Mouse (Mus musculus) ES-CJ7 (cell line): Measurements from ENCODE around the gene Lrch1.

Source experiments
- DNase-seq: peaks from one replicate; pipeline ENCODE4 v3.0.0; 2011; ENCODE audit warnings: low read depth, low spot score

Lrch1 gene

DNA sequence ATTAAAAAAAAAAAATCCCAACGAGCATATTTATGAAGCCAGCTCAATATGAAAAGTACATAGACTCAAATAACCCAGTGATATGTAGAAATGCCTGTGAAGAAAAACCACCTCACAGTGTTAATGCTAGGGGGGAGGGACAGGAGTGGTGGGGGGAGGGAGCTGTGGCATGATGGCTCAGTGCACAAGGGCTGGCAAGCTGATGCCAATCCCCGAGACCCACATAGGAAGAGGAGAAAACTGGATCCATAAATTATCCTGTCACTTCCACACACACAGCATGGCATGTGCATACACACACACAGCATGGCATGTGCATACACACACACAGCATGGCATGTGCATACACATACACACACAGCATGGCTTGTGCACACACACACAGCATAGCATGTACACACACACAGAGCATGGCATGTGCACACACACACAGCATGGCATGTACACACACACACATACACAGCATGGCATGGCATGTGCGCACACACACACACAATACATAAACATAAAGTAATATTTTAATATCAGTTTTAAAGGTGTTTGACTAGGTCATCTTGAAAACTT is 54.5 kb downstream of the Lrch1 start:
- no peak for DNase-seq

DNA sequence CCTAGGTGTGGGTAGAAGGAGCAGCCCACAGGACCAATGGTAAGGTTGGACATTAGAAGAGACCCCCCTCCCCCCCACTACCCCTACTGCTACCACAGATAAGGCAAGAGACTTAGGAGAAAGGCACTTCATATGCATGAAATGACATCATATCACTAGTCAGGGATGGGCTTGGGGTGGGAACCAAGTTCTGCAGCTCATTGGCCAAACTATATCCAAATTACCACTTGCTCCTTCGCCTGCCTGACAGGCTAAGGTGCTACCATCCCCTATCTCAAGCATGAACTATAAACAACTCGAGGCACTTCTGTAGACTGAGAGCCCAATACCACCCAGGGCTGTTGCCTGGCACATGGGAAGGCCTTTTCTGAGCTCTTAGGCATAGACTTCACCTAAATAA is 58.4 kb downstream of the Lrch1 start:
- no peak for DNase-seq

DNA sequence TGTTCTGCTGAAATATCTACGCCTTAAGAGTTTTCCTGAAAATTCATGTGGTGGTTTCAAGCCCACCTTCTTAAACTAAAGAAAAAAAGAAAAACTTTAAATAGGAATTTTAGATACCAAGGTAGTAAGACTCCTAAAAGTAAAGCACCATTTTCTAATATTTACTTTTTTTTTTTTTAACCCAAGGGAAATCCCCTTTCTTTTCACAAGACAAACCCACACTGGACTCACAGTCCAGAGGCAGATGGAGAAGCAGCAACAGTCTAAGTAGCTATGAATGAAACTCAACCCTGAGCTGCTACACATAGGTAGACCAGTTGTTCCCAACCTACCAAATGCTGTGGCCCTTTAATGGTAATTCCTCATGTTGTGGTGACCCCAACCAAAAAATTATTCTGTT is 59.6 kb downstream of the Lrch1 start:
- DNase-seq: no peak

DNA sequence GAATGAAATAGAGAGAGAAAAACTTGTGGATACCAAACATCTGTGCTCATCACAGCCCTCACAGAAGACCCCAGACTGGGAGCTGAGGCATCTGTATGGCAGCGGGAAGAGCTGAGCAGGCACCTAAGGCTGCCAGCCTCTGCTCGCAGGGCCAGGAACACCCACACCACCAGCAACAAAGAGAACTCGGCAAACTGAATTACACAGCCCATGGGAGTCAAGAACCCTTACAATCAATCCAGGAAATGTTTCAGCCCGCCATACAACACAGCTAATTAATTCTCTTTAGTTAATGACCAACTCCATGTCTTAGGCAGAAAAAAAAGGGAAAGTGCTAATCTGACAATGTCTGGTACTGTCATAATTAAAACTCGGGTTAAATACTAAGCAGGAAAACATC is 61.2 kb downstream of the Lrch1 start:
- DNase-seq: no peak

DNA sequence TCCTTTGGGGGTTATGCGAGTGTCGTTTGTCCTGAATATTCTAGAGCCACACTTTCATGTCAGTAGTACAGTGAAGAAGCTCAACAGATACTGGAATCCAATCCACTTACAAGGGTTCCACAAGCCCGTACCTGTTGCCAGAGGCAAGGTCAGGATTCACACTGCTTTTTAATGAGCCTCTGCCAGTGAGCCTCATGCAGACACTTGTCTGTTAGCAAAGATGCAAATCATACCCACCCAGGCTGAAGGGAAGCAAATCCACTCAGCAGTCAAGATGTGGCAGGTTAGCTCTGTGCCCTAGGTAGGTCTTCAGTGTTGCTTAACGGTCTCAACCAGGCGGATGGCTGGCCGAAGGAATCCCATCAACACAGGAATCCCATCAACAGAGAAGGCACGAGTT is 62.8 kb downstream of the Lrch1 start:
- DNase-seq: peak; percentile 11

DNA sequence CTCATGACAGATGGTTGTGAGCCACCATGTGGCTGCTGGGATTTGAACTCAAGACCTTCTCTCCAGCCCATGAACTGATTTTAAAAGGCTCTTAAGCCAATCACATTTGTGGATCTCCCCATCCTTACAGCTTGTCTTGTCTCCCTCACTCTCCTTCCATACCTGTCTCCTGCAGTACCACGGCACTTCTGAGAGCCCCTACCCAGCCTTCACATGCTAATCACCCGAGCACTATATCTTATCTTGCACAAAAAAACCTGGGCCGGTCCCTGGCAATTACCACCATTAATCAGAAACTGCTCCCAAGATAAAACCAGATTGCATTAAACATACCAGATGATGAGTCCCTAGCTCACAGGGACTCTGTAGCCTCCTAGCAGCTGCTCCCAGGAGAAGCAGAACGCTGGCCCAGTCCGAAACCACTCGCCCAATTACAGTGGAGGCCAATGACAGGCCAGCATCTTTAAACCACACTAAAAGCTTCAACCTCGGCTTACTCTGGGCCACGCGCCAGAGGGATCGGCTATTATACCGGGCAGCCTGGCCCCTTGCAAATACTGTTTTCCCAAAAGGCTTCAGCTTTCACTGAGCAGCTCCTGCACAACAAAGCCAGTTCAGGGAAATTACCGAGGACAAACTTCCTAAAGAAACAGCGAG is 63.5 kb downstream of the Lrch1 start:
- DNase-seq: no peak

DNA sequence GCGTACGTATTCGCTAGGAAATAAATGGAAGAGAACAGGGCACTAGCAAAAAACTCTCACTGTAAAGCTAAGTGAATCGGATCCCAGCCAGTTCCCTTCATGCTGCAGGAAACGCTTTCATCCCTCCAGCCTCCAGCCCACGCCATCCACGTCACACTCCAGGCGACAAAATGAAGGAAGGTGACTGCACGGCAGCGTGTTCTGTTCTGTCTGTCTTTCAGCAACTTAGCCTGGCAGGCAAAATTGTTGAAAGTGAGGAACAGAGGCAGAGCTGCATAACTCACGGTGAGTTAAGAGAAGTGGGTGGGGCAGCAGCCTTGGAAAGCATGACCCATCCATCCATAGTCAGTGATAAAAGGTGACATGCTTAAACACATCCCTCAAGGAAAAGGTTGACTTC is 64.5 kb downstream of the Lrch1 start:
- no peak for DNase-seq

DNA sequence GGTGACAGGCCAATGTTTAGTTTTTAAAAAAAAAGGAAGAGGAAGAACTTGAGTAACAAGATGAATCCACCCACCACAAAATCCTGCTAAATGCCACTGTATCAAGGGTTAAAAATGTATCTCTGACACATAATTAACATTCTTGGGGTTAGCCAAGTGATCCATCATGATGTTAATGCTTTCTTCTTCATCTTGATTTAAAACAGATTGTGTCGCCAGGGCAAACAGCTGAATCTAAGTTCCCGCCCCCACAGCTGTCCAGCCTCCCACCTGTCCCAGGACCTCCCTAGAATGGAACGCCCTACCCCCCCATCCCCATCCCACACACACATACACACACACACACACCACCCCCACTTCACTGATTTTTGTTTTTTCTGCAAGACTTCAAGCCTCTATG is 64.9 kb downstream of the Lrch1 start:
- no peak for DNase-seq

DNA sequence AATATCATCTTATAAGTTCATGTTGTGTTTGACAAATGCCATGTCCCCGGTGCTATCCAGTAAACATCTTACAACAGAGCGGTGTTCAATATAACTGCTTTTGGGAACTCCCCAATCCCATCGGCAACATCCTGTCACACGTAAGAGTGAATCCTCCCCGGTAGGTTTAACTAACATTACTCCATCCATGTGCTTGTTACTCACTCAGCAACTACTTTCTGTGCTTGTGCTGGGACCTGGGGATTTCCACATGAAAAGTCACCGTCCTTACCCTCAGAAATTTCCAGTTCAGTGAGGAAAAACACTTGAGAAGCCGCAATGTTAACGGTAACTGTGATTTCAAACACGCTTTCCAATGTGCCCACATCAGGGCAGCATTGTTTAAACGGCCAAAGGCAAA is 66.8 kb downstream of the Lrch1 start:
- no peak for DNase-seq

DNA sequence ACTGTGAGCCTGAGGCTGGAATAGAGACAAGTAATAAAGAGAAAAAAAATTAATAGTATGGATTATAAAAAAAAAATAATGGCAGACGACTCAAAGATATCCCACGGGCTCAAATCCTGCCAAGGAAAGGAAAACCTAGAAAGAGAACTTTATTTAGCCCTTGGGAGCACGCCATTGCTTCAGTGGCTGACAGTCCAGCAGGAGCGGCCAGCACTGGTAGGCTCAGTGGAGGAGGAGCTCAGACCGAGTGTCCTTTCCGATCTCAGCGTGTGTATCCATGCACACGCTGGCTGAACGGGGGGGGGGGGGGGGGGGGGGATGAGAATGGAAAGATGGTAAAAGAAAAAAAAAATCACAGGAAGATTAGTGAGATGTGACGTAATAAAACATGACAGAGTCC is 68.2 kb downstream of the Lrch1 start:
- no peak for DNase-seq

DNA sequence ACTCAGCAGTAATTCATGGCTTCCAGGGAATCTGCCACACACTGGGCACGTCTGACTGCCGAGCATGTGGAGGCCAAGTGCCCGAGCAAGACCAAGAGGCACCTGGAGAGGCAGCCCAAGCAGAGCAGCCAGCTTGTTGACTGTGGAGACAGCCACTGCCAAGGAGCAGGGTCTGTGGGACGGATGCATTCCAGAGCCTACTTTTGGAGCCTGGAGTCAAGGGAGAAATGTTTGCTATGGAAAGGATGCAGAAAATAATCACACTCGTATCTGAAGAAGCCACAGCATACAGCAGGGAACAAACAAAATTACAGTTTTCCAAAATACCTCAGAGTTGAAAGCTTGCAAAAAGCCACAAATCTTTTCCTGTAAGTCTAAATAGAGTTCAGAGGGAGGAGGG is 70.4 kb downstream of the Lrch1 start:
- no peak for DNase-seq

DNA sequence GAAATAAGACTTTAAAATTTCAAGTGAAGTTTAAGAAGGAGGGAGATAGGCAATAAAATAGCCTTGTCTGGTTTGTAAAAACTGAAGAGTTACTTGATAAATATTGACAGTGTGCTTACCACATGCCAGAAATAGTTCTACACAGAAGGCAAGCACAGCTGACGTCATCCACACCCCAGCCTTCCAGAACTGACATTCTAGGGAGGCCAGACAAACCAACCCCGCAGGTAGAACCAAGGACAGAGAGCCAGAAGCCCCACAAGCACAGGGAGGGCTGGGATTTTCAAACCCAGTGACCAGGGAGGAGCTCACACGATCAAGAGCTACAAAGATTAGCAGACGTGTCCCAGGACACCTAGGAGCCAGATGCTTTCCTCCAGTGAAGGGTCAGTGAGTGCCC is 76.5 kb downstream of the Lrch1 start:
- no peak for DNase-seq

DNA sequence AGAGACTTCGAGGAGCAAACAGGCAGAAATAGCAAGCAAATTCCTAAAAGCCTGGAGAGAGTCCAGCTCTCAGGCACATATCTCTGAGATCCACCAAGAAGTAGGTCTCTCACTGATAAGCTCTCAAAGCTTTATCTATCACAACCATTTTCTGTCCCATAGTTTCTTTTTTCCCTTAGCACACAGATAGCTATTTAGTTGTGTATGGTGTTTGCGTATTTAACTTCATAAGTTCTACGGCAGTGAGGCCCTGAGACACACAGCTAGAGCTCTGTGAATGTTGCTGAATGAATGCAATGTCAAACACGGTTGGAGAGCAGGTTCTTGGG is 78.8 kb downstream of the Lrch1 start:
- no peak for DNase-seq

DNA sequence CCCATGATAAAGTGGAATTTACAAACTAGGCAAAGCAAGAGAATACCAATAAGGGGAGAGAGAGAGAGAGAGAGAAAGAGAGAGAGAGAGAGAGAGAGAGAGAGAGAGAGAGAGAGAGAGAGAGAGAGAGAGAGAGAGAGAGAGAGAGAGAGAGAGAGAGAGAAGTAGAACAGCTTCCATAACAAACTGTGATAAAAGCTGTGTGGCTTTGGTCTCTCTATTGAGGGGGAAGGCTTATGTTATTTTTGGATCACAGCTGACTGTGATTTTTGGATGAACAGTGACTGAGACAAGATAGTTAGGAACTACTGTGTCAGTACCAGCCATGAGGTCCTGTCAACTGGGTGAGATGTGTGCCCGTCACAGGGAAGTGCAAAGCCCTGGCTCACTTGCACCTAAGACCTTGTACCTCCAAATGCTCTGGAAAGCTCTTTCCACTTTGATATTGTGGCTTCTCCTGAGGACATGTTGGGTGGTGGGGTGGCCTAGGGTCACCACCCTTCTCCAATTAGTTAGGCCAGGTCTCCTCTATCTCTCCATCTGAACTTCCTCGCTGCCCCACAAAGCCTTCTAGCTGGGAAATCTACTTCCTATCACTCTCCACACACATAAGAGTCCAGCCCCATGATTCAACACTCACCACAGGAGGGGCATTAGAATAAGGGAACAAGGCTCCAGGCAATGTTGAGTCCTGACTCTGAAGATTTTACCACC is 79.3 kb downstream of the Lrch1 start:
- no peak for DNase-seq

DNA sequence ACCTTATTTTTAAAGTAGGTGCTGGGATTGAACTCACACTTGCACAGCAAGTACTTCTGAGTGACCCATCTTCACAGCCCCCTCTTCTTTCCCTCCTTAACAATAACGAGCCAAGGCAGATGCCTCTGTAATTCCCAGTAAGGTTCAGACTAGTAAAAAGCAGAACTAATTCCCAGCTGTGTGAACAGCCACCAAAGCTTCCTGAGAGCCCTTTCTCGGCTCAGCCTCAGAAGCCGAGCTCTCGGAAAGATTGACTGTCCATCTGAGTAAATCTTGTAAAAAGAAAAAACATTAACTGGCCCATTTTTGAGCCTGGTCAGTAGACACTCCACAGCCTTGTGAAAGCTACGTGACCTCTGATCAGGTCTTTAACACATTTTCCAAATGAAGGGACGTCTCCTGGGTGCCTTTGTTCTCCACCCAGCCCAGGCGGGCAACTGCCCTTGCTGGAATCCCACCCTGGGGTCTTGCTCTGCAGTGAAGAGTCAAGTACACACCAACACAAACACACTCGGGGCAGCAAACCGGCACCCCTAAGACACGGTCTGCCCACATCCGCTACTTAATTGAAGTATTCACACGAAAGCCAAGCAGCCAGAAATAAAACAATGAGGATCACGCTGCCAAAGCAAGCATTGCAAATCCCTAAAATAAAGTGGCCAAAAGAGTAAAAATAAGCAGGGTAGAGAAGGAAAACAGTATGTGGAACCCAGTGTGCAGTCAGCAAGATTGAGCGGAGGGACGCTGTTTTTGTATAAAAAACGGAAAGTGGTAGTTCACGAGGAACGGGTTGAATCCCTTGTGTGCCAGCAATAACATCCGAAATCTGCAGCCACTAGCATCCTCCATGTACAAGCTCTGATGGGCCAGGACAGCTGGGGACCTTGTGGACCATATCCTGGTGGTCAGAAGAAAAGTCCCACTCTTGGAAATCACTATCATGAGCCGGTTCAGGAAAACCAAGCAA is 80.3 kb downstream of the Lrch1 start:
- no peak for DNase-seq

DNA sequence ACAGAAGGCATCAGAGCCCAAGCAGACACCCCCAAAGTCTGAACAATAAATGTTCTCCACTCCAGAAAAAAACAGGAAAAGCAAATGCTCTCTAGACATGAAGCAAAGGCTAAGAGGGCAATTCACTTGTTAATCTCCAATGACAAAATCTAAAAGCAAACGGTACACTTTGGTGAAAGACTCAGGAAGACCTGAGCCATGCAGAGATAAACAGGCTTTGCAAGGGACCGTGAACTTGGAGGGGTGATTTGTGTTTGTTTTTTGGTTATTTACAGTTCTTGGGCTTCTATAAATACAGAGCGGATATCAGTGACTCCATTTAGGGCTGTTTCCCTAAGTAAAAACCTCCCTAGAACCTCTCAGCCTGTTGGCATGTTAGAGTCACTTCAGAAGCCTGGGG is 81.9 kb downstream of the Lrch1 start:
- DNase-seq: no peak

DNA sequence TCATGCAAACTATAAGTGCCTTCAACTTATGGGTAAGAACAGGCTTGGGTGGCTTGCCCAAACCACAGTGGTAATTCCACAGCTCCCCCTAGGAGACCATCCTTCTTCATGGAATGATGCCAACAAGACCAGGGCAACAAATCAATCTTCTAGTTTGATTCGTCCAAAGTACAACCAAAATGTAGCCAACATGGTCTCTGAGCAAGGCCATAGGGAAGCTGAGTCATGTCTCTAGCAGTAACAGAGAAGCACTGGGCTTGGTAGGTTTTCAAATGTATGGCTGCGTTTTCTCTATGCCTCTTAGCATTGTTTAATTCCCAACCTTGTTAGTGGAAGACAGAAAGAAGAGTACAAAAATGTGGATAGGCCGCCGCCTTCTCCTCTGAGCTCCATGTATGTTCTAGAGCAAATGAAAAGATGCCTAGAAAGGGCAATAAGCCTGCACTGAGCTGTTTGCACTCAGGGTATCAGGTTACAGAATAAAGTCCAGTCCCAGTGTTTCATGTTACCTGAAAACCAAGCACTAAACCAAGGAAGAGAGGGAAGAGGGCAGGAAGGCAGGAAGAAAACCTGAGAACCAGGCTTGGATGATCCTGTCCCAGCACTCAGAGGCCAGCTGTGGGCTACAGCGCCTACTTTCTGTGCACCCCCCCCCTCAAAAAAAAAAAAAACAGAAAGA is 82.7 kb downstream of the Lrch1 start:
- no peak for DNase-seq

DNA sequence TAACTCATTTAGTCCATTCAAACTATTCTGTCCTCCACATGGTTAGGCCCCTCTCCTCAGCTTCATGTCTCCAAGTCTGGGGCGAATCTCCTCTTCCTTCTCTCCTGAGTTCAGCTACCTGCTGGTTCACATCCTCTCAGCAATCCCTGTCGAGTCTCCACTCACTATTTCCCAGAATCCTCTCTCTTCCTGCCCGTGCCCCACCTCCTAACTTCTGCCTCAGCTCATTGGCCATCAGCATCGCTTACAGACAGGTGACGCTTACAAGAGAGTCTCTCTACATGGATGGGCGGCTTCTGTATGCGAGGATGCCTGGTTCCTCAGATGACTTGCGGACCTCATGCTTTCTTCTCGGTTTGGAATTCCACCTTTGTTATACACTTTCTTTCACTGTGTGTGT is 86.2 kb downstream of the Lrch1 start:
- DNase-seq: peak; percentile 14

DNA sequence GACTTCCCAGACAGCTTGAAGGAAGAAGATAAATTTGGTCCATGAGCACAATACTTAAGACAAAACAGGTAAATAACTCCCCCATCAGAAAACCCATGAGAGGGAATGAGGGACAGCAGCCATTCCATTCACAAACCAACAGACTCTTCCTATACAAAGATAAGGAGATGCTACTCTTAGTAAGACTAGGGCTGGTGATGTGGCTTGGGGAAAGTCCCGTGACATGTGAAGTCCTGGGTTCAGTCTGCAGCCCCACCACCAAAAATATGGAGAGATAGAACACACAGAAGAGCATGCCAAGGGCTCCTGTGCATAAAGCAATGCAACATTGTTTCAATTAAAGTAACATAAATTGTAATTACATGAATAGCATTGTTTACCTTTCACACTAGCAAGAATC is 88.5 kb downstream of the Lrch1 start:
- no peak for DNase-seq

DNA sequence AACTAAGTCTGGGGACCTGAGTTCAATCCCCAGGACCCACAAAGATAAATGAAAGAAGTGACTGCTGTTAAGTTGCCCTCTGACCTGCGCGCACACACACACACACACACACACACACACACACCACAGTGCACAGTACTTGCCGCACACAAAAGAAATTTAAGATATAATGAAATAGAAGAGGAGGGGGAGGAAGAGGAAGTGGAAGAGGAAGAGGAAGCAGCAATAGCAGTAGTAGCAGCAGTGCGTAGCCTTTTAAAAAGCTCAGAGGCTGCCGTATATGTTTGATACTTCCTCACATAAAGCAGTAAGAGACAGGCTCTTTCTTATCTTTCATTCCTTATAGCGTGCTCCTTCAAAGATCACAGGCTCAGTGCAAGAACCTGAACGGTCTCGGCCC is 92.2 kb downstream of the Lrch1 start:
- DNase-seq: no peak

DNA sequence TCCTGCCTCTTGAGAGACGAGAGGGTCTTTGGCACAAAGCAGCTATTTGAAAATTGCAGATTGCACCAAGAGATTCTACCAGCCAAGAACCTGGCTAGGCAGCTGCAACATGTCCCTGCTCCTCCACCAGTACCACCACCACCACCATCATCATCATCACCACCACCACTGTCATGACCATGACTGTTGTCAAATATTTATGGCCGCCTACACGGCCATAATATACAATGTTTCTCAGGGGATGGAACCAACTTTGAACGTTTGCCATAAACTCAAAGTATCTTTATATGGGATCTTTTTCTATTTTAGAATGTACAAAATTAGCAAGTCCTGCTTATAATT is 93.9 kb downstream of the Lrch1 start:
- DNase-seq: no peak
